Mouse (Mus musculus): ENCODE measurements around the gene Gpx1. TPM values are rescaled to one million over a fixed set of nuclear protein-coding genes. Genes with fewer than 3 reads are reported as not detected.

Gene Gpx1
- polyA plus RNA-seq, 1 experiment from 2014 or later, result 2,990 TPM

- Histone ChIP-seq H3K4me2 (peak overlapping the region; percentile 74), H3K4me1 (replicated peaks; ENCODE audit: control insufficient read depth, insufficient read depth, low read length) (peaks cover 48% of the 10 kb centered on the region)
Observed at GRCm38 (mm10) chr9:108342301-108342831, 3.7 kb downstream of the Gpx1 start.

GRCm38 (mm10) chr9:108343331-108343730 is 4.6 kb downstream of the Gpx1 start:
- Histone ChIP-seq H3K27me3 (replicated peaks; ENCODE audit: control insufficient read depth, insufficient read depth, low read length) (no peaks in the 10 kb centered on the region), H3K4me2 (peak overlapping the region; percentile 8; the same call in 1 of the 2 replicates), H3K4me3 (ENCODE audit: low read depth, low read length) (no peak overlapping the region), H3K36me3 (ENCODE audit: control insufficient read depth, insufficient read depth, low read length) (peaks cover 4% of the 10 kb centered on the region; the same call in 1 of the 2 replicates), H3K27ac (ENCODE audit: low read depth, low read length) (peak overlapping the region; percentile 98), H3K9me3 (ENCODE audit: control insufficient read depth, low read length) (no peaks in the 10 kb centered on the region), H3K9ac (ENCODE audit: low read depth, low read length) (peak overlapping the region; percentile 30; the same call in 1 of the 2 replicates), H3K4me1 (replicated peaks; ENCODE audit: control insufficient read depth, insufficient read depth, low read length) (peaks cover 46% of the 10 kb centered on the region)
- DNase-seq (ENCODE audit: low spot score) (no peak), ATAC-seq (replicated peaks; ENCODE audit: low FRiP score) (no peak)
- WGBS, result 65% methylated on average over 3 of the region's 3 CpGs

More at GRCm38 (mm10) chr9:108342301-108342831, 3.7 kb downstream of the Gpx1 start:
- Histone ChIP-seq H3K9me3 (ENCODE audit: control insufficient read depth, low read length) (no peaks in the 10 kb centered on the region), H3K27me3 (replicated peaks; ENCODE audit: control insufficient read depth, insufficient read depth, low read length) (no peaks in the 10 kb centered on the region), H3K9ac (ENCODE audit: low read depth, low read length) (peak overlapping the region; percentile 89), H3K27ac (ENCODE audit: low read depth, low read length) (peak overlapping the region; percentile 98), H3K4me3 (ENCODE audit: low read depth, low read length) (no peak overlapping the region), H3K36me3 (ENCODE audit: control insufficient read depth, insufficient read depth, low read length) (peaks cover 4% of the 10 kb centered on the region; the same call in 1 of the 2 replicates)
- ATAC-seq (replicated peaks; ENCODE audit: low FRiP score) (no peak), DNase-seq (ENCODE audit: low spot score) (no peak)
- 27% methylated on average over 5 of the region's 5 CpGs for WGBS

- DNase-seq (ENCODE audit: low spot score) (no peak), ATAC-seq (replicated peaks; ENCODE audit: low FRiP score) (no peak)
- WGBS, result 68% methylated on average over 1 of the region's 1 CpGs
- Histone ChIP-seq H3K9ac (ENCODE audit: low read depth, low read length) (no peak overlapping the region; the same call in 1 of the 2 replicates), H3K4me3 (ENCODE audit: low read depth, low read length) (no peak overlapping the region), H3K9me3 (ENCODE audit: control insufficient read depth, low read length) (no peaks in the 10 kb centered on the region), H3K4me1 (replicated peaks; ENCODE audit: control insufficient read depth, insufficient read depth, low read length) (peaks cover 47% of the 10 kb centered on the region), H3K27me3 (replicated peaks; ENCODE audit: control insufficient read depth, insufficient read depth, low read length) (no peaks in the 10 kb centered on the region), H3K4me2 (peak overlapping the region; percentile 29), H3K36me3 (ENCODE audit: control insufficient read depth, insufficient read depth, low read length) (peaks cover 4% of the 10 kb centered on the region; the same call in 1 of the 2 replicates), H3K27ac (ENCODE audit: low read depth, low read length) (peak overlapping the region; percentile 98)
Observed at GRCm38 (mm10) chr9:108343835-108344234, 5.1 kb downstream of the Gpx1 start.

GRCm38 (mm10) chr9:108344471-108344870 is 5.8 kb downstream of the Gpx1 start:
- no peak for ATAC-seq (replicated peaks; ENCODE audit: low FRiP score)
- DNase-seq (ENCODE audit: low spot score), result no peak
- peak overlapping the region; percentile 43 for H3K9ac ChIP-seq (ENCODE audit: low read depth, low read length)
- no peak overlapping the region for H3K4me3 ChIP-seq (ENCODE audit: low read depth, low read length)
- peak overlapping the region; percentile 25 for H3K4me2 ChIP-seq
- peak overlapping the region; percentile 98 for H3K27ac ChIP-seq (ENCODE audit: low read depth, low read length)
- peaks cover 7% of the 10 kb centered on the region; the same call in 1 of the 2 replicates for H3K36me3 ChIP-seq (ENCODE audit: control insufficient read depth, insufficient read depth, low read length)
- H3K9me3 ChIP-seq (ENCODE audit: control insufficient read depth, low read length), result no peaks in the 10 kb centered on the region
- H3K27me3 ChIP-seq (replicated peaks; ENCODE audit: control insufficient read depth, insufficient read depth, low read length), result no peaks in the 10 kb centered on the region
- WGBS, result 81% methylated on average over 4 of the region's 4 CpGs
- H3K4me1 ChIP-seq (replicated peaks; ENCODE audit: control insufficient read depth, insufficient read depth, low read length), result peaks cover 53% of the 10 kb centered on the region

GRCm38 (mm10) chr9:108347024-108347423 is 8.3 kb downstream of the Gpx1 start:
- WGBS, result 9% methylated on average over 11 of the region's 11 CpGs
- H3K9me3 ChIP-seq (ENCODE audit: control insufficient read depth, low read length), result no peaks in the 10 kb centered on the region

GRCm38 (mm10) chr9:108347540-108348289 is 9.0 kb downstream of the Gpx1 start, which contains the start of gene Usp4:
Usp4 (plus strand) TSS chr9:108347853.
- peak; percentile 83 for ATAC-seq (replicated peaks; ENCODE audit: low FRiP score)
- under 1% methylated on average over 75 of the region's 75 CpGs for WGBS
- Histone ChIP-seq H3K4me1 (replicated peaks; ENCODE audit: control insufficient read depth, insufficient read depth, low read length) (peaks cover 40% of the 10 kb centered on the region), H3K4me2 (peak within 1 kb of the TSS; percentile 77), H3K36me3 (ENCODE audit: control insufficient read depth, insufficient read depth, low read length) (peaks cover 23% of the 10 kb centered on the region), H3K27me3 (replicated peaks; ENCODE audit: control insufficient read depth, insufficient read depth, low read length) (no peaks in the 10 kb centered on the region), H3K4me3 (ENCODE audit: low read depth, low read length) (peak within 1 kb of the TSS; percentile 98), H3K27ac (ENCODE audit: low read depth, low read length) (peak within 1 kb of the TSS; percentile 87), H3K9me3 (ENCODE audit: control insufficient read depth, low read length) (no peaks in the 10 kb centered on the region), H3K9ac (ENCODE audit: low read depth, low read length) (peak within 1 kb of the TSS; percentile 92)
- peak; percentile 87 for DNase-seq (ENCODE audit: low spot score)

More at GRCm38 (mm10) chr9:108347024-108347423, 8.3 kb downstream of the Gpx1 start:
- H3K4me1 ChIP-seq (replicated peaks; ENCODE audit: control insufficient read depth, insufficient read depth, low read length), result peaks cover 47% of the 10 kb centered on the region
- H3K36me3 ChIP-seq (ENCODE audit: control insufficient read depth, insufficient read depth, low read length), result peaks cover 19% of the 10 kb centered on the region
- peak overlapping the region; percentile 98 for H3K4me3 ChIP-seq (ENCODE audit: low read depth, low read length)
- H3K27me3 ChIP-seq (replicated peaks; ENCODE audit: control insufficient read depth, insufficient read depth, low read length), result no peaks in the 10 kb centered on the region
- peak overlapping the region; percentile 87 for H3K27ac ChIP-seq (ENCODE audit: low read depth, low read length)
- H3K9ac ChIP-seq (ENCODE audit: low read depth, low read length), result peak overlapping the region; percentile 92
- DNase-seq (ENCODE audit: low spot score) (no peak), ATAC-seq (replicated peaks; ENCODE audit: low FRiP score) (no peak)
- H3K4me2 ChIP-seq, result peak overlapping the region; percentile 77

- ATAC-seq (replicated peaks; ENCODE audit: low FRiP score) (no peak; the same call in 1 of the 2 replicates), DNase-seq (ENCODE audit: low spot score) (no peak)
- H3K27me3 ChIP-seq (replicated peaks; ENCODE audit: control insufficient read depth, insufficient read depth, low read length), result no peaks in the 10 kb centered on the region
- no peaks in the 10 kb centered on the region for H3K9me3 ChIP-seq (ENCODE audit: control insufficient read depth, low read length)
- H3K4me1 ChIP-seq (replicated peaks; ENCODE audit: control insufficient read depth, insufficient read depth, low read length), result peaks cover 34% of the 10 kb centered on the region
- H3K36me3 ChIP-seq (ENCODE audit: control insufficient read depth, insufficient read depth, low read length), result peaks cover 28% of the 10 kb centered on the region
- peak overlapping the region; percentile 98 for H3K4me3 ChIP-seq (ENCODE audit: low read depth, low read length)
- H3K9ac ChIP-seq (ENCODE audit: low read depth, low read length), result peak overlapping the region; percentile 92
- peak overlapping the region; percentile 77 for H3K4me2 ChIP-seq
- H3K27ac ChIP-seq (ENCODE audit: low read depth, low read length), result peak overlapping the region; percentile 87
- 5% methylated on average over 14 of the region's 14 CpGs for WGBS
Observed at GRCm38 (mm10) chr9:108348290-108348680, 9.6 kb downstream of the Gpx1 start.

- no peaks in the 10 kb centered on the region for H3K27me3 ChIP-seq (replicated peaks; ENCODE audit: control insufficient read depth, insufficient read depth, low read length)
- H3K4me2 ChIP-seq, result peak overlapping the region; percentile 77
- H3K27ac ChIP-seq (ENCODE audit: low read depth, low read length), result peak overlapping the region; percentile 43; the same call in 1 of the 2 replicates
- WGBS, result 60% methylated on average over 4 of the region's 4 CpGs
- H3K9me3 ChIP-seq (ENCODE audit: control insufficient read depth, low read length), result no peaks in the 10 kb centered on the region
- H3K36me3 ChIP-seq (ENCODE audit: control insufficient read depth, insufficient read depth, low read length), result peaks cover 34% of the 10 kb centered on the region
- peaks cover 20% of the 10 kb centered on the region for H3K4me1 ChIP-seq (replicated peaks; ENCODE audit: control insufficient read depth, insufficient read depth, low read length)
- ATAC-seq (replicated peaks; ENCODE audit: low FRiP score) (peak; percentile 57), DNase-seq (ENCODE audit: low spot score) (no peak)
- peak overlapping the region; percentile 53; the same call in 1 of the 2 replicates for H3K9ac ChIP-seq (ENCODE audit: low read depth, low read length)
- H3K4me3 ChIP-seq (ENCODE audit: low read depth, low read length), result peak overlapping the region; percentile 98
Observed at GRCm38 (mm10) chr9:108349727-108350126, 11.0 kb downstream of the Gpx1 start.
